Mouse (Mus musculus): Measurements from ENCODE around the gene Cmss1.
A peak's percentile ranks its signal among the peaks of the same experiment; 100 is the strongest.

The Cmss1 gene

GRCm38 (mm10) chr16:57606444-57607227 is at the start of gene Cmss1:
Gene Cmss1, minus strand, starts transcription at chr16:57606864.
- DNase-seq (ENCODE audit: low read depth, low spot score): peak; percentile 76

GRCm38 (mm10) chr16:57649888-57650287 is 43.2 kb upstream of the Cmss1 start:
- DNase-seq (ENCODE audit: low read depth, low spot score): no peak

GRCm38 (mm10) chr16:57641346-57641885 is 34.8 kb upstream of the Cmss1 start:
- DNase-seq (ENCODE audit: low read depth, low spot score): no peak

- no peak for DNase-seq (ENCODE audit: low read depth, low spot score)
These were observed 28.1 kb upstream of the Cmss1 start for GRCm38 (mm10) chr16:57634766-57635165.

GRCm38 (mm10) chr16:57634191-57634590 is 27.5 kb upstream of the Cmss1 start:
- DNase-seq (ENCODE audit: low read depth, low spot score): peak; percentile 24

- DNase-seq (ENCODE audit: low read depth, low spot score): peak; percentile 16
These were observed 5.1 kb upstream of the Cmss1 start for GRCm38 (mm10) chr16:57611768-57612167.

- no peak for DNase-seq (ENCODE audit: low read depth, low spot score)
These were observed 5.6 kb downstream of the Cmss1 start for GRCm38 (mm10) chr16:57601031-57601430.

- no peak for DNase-seq (ENCODE audit: low read depth, low spot score)
These were observed 9.2 kb downstream of the Cmss1 start for GRCm38 (mm10) chr16:57597295-57597957.

GRCm38 (mm10) chr16:57593422-57594157 is 13.1 kb downstream of the Cmss1 start:
- DNase-seq (ENCODE audit: low read depth, low spot score): peak; percentile 26

- DNase-seq (ENCODE audit: low read depth, low spot score): no peak
These were observed 21.5 kb downstream of the Cmss1 start for GRCm38 (mm10) chr16:57585201-57585600.

- no peak for DNase-seq (ENCODE audit: low read depth, low spot score)
These were observed 24.7 kb downstream of the Cmss1 start for GRCm38 (mm10) chr16:57582008-57582407.

- no peak for DNase-seq (ENCODE audit: low read depth, low spot score)
These were observed 26.6 kb downstream of the Cmss1 start for GRCm38 (mm10) chr16:57580041-57580440.

- DNase-seq (ENCODE audit: low read depth, low spot score): no peak
These were observed 29.1 kb downstream of the Cmss1 start for GRCm38 (mm10) chr16:57577519-57577918.

GRCm38 (mm10) chr16:57575764-57576388 is 30.8 kb downstream of the Cmss1 start:
- DNase-seq (ENCODE audit: low read depth, low spot score): no peak

- no peak for DNase-seq (ENCODE audit: low read depth, low spot score)
These were observed 32.8 kb downstream of the Cmss1 start for GRCm38 (mm10) chr16:57573831-57574230.

- DNase-seq (ENCODE audit: low read depth, low spot score): no peak
These were observed 35.8 kb downstream of the Cmss1 start for GRCm38 (mm10) chr16:57570789-57571311.

GRCm38 (mm10) chr16:57568648-57569404 is 37.8 kb downstream of the Cmss1 start:
- no peak for DNase-seq (ENCODE audit: low read depth, low spot score)

GRCm38 (mm10) chr16:57566215-57566614 is 40.4 kb downstream of the Cmss1 start:
- no peak for DNase-seq (ENCODE audit: low read depth, low spot score)

- DNase-seq (ENCODE audit: low read depth, low spot score): no peak
These were observed 41.9 kb downstream of the Cmss1 start for GRCm38 (mm10) chr16:57564807-57565206.

- no peak for DNase-seq (ENCODE audit: low read depth, low spot score)
These were observed 43.2 kb downstream of the Cmss1 start for GRCm38 (mm10) chr16:57563453-57563852.

GRCm38 (mm10) chr16:57560185-57560584 is 46.5 kb downstream of the Cmss1 start:
- DNase-seq (ENCODE audit: low read depth, low spot score): no peak

Data from telencephalon, adult 2 months (tissue).